Mouse (Mus musculus) hindbrain, embryonic 15.5 days (tissue): ENCODE data around the gene Smpd2. TPM values are rescaled to one million over a fixed set of nuclear protein-coding genes. Genes with fewer than 3 reads are reported as not detected.

Experiments
- ATAC-seq: fragments of 200-750 bp; cut with Nextera tagmentation; 2 replicates; pipeline ENCODE4 v1.8.0; 2017; ENCODE audit warnings: low read depth, moderate number of reproducible peaks, moderate TSS enrichment; ENCODE audit not compliant: low FRiP score
- H3K27ac ChIP-seq: fragments of 300-500 bp; sonication (generic); replicated peaks from 2 replicates; pipeline ENCODE4 v1.5.1; 2015; ENCODE audit warnings: mild to moderate bottlenecking, inconsistent platforms
- H3K27me3 ChIP-seq: fragments of 300-500 bp; sonication (generic); 2 replicates; pipeline ENCODE4 v1.6.1; 2015; ENCODE audit warnings: control low read depth, inconsistent platforms
- H3K36me3 ChIP-seq: fragments of 300-500 bp; sonication (generic); 2 replicates; pipeline ENCODE4 v1.6.1; 2015; ENCODE audit warnings: control low read depth, inconsistent platforms
- H3K4me1 ChIP-seq: fragments of 300-500 bp; sonication (generic); replicated peaks from 2 replicates; pipeline ENCODE4 v1.6.1; 2015; ENCODE audit warnings: control low read depth, inconsistent platforms
- H3K4me2 ChIP-seq: fragments of 300-500 bp; sonication (generic); 2 replicates; pipeline ENCODE4 v1.6.1; 2015; ENCODE audit warnings: moderate library complexity, mild to moderate bottlenecking, inconsistent platforms
- H3K4me3 ChIP-seq: fragments of 300-500 bp; sonication (generic); 2 replicates; pipeline ENCODE4 v1.5.1; 2015; ENCODE audit warnings: mild to moderate bottlenecking, inconsistent platforms
- H3K9ac ChIP-seq: fragments of 300-500 bp; sonication (generic); 2 replicates; pipeline ENCODE4 v1.6.1; 2015; ENCODE audit warnings: inconsistent platforms
- H3K9me3 ChIP-seq: fragments of 300-500 bp; sonication (generic); 2 replicates; pipeline ENCODE4 v1.6.1; 2016; ENCODE audit warnings: control low read depth, inconsistent platforms
- WGBS: fragments of 180-500 bp; shearing (Covaris S2); methylation state at CpG from one replicate; pipeline ENCODE4 v1.1.7; 2015; 5-methylcytosine and 5-hydroxymethylcytosine counted together
- polyA plus RNA-seq: library from polyadenylated mRNA; unstranded; fragments of >200 nt; fragmentation: Nextera tagmentation; extraction: Ambion mirVana; gene quantifications from 2 replicates; pipeline ENCODE4 v1.2.1, GENCODE M21; 2015

Smpd2 gene
- polyA plus RNA-seq, 1 experiment from 2014 or later: 45.6 TPM

- Histone ChIP-seq H3K27me3 (no peaks in the 10 kb centered on the region), H3K36me3 (0 out of 2 replicates have a peak, but pooled peaks cover 6% of the 10 kb centered on the region), H3K4me3 (no peak overlapping the region), H3K9me3 (no peaks in the 10 kb centered on the region), H3K4me1 (peaks cover 24% of the 10 kb centered on the region), H3K4me2 (no peak overlapping the region), H3K9ac (no peak overlapping the region), H3K27ac (no peak overlapping the region)
- ATAC-seq: no peak
- 76% methylated on average over 5 of the region's 5 CpGs for WGBS
These were observed 17.1 kb downstream of the Smpd2 start for GRCm38 (mm10) chr10:41472962-41473481.

- Histone ChIP-seq H3K4me2 (no peak overlapping the region), H3K4me1 (peaks cover 19% of the 10 kb centered on the region), H3K9me3 (no peaks in the 10 kb centered on the region), H3K27ac (no peak overlapping the region), H3K27me3 (no peaks in the 10 kb centered on the region), H3K4me3 (no peak overlapping the region), H3K9ac (no peak overlapping the region), H3K36me3 (0 out of 2 replicates have a peak, but pooled peaks cover 6% of the 10 kb centered on the region)
- no peak for ATAC-seq
These were observed 17.6 kb downstream of the Smpd2 start for GRCm38 (mm10) chr10:41472534-41472933.

- no peaks in the 10 kb centered on the region for H3K27me3 ChIP-seq
- no peak overlapping the region for H3K4me2 ChIP-seq
- ATAC-seq: no peak
- no peak overlapping the region for H3K9ac ChIP-seq
- 0 out of 2 replicates have a peak, but pooled peaks cover 8% of the 10 kb centered on the region for H3K36me3 ChIP-seq
- WGBS: 80% methylated on average over 3 of the region's 3 CpGs
- H3K4me1 ChIP-seq: peaks cover under 1% of the 10 kb centered on the region
- no peaks in the 10 kb centered on the region for H3K9me3 ChIP-seq
- no peak overlapping the region for H3K27ac ChIP-seq
- no peak overlapping the region for H3K4me3 ChIP-seq
These were observed 19.5 kb downstream of the Smpd2 start for GRCm38 (mm10) chr10:41470693-41471092.

- Histone ChIP-seq H3K27ac (no peak overlapping the region), H3K27me3 (no peaks in the 10 kb centered on the region), H3K36me3 (peaks cover 21% of the 10 kb centered on the region), H3K9ac (no peak overlapping the region), H3K4me2 (no peak overlapping the region), H3K4me3 (no peak overlapping the region), H3K4me1 (no peaks in the 10 kb centered on the region), H3K9me3 (no peaks in the 10 kb centered on the region)
- WGBS: 26% methylated on average over 6 of the region's 6 CpGs
- no peak for ATAC-seq
These were observed 22.8 kb downstream of the Smpd2 start for GRCm38 (mm10) chr10:41467325-41467724.

- peak; percentile 61; the same call in 1 of the 2 replicates for ATAC-seq
- Histone ChIP-seq H3K27ac (no peak overlapping the region), H3K4me2 (no peak overlapping the region), H3K9ac (no peak overlapping the region), H3K4me3 (no peak overlapping the region), H3K4me1 (no peaks in the 10 kb centered on the region), H3K9me3 (no peaks in the 10 kb centered on the region), H3K36me3 (peaks cover 21% of the 10 kb centered on the region), H3K27me3 (no peaks in the 10 kb centered on the region)
- WGBS: 35% methylated on average over 15 of the region's 15 CpGs
These were observed 25.7 kb downstream of the Smpd2 start for GRCm38 (mm10) chr10:41464401-41464955.

- Histone ChIP-seq H3K9me3 (no peaks in the 10 kb centered on the region), H3K4me1 (no peaks in the 10 kb centered on the region), H3K4me2 (no peak overlapping the region), H3K9ac (no peak overlapping the region), H3K27me3 (no peaks in the 10 kb centered on the region), H3K36me3 (peaks cover 28% of the 10 kb centered on the region), H3K27ac (no peak overlapping the region), H3K4me3 (no peak overlapping the region)
- 78% methylated on average over 3 of the region's 3 CpGs for WGBS
- ATAC-seq: no peak
These were observed 29.0 kb downstream of the Smpd2 start for GRCm38 (mm10) chr10:41461057-41461722.

GRCm38 (mm10) chr10:41460501-41460900 is 29.7 kb downstream of the Smpd2 start:
- ATAC-seq: no peak
- H3K9ac ChIP-seq: no peak overlapping the region
- H3K27me3 ChIP-seq: no peaks in the 10 kb centered on the region
- 29% methylated on average over 2 of the region's 2 CpGs for WGBS
- no peak overlapping the region for H3K4me3 ChIP-seq
- H3K36me3 ChIP-seq: peaks cover 32% of the 10 kb centered on the region
- H3K9me3 ChIP-seq: no peaks in the 10 kb centered on the region
- H3K4me2 ChIP-seq: no peak overlapping the region
- H3K27ac ChIP-seq: no peak overlapping the region
- no peaks in the 10 kb centered on the region for H3K4me1 ChIP-seq

GRCm38 (mm10) chr10:41459990-41460389 is 30.2 kb downstream of the Smpd2 start:
- Histone ChIP-seq H3K36me3 (peaks cover 35% of the 10 kb centered on the region), H3K27me3 (no peaks in the 10 kb centered on the region), H3K9ac (no peak overlapping the region), H3K4me2 (no peak overlapping the region), H3K4me1 (no peaks in the 10 kb centered on the region), H3K27ac (no peak overlapping the region), H3K9me3 (no peaks in the 10 kb centered on the region), H3K4me3 (no peak overlapping the region)
- no peak for ATAC-seq
- WGBS: 81% methylated on average over 4 of the region's 4 CpGs

- Histone ChIP-seq H3K9me3 (no peaks in the 10 kb centered on the region), H3K4me1 (peaks cover 37% of the 10 kb centered on the region), H3K9ac (no peak overlapping the region), H3K4me2 (no peak overlapping the region), H3K4me3 (no peak overlapping the region), H3K27ac (no peak overlapping the region), H3K36me3 (peaks cover 26% of the 10 kb centered on the region), H3K27me3 (no peaks in the 10 kb centered on the region)
- 94% methylated on average over 3 of the region's 3 CpGs for WGBS
- no peak for ATAC-seq
These were observed 37.4 kb downstream of the Smpd2 start for GRCm38 (mm10) chr10:41452791-41453190.

GRCm38 (mm10) chr10:41451656-41452055 is 38.5 kb downstream of the Smpd2 start:
- H3K4me3 ChIP-seq: no peak overlapping the region
- H3K4me1 ChIP-seq: peaks cover 37% of the 10 kb centered on the region
- peaks cover 24% of the 10 kb centered on the region for H3K36me3 ChIP-seq
- H3K27me3 ChIP-seq: no peaks in the 10 kb centered on the region
- no peak overlapping the region for H3K4me2 ChIP-seq
- H3K9me3 ChIP-seq: no peaks in the 10 kb centered on the region
- 95% methylated on average over 9 of the region's 9 CpGs for WGBS
- no peak overlapping the region for H3K9ac ChIP-seq
- ATAC-seq: no peak
- H3K27ac ChIP-seq: no peak overlapping the region

- Histone ChIP-seq H3K4me1 (peaks cover 37% of the 10 kb centered on the region), H3K9ac (peak overlapping the region; percentile 67), H3K4me2 (peak overlapping the region; percentile 65), H3K9me3 (no peaks in the 10 kb centered on the region), H3K4me3 (peak overlapping the region; percentile 64), H3K36me3 (peaks cover 17% of the 10 kb centered on the region), H3K27ac (no peak overlapping the region; the same call in 1 of the 2 replicates), H3K27me3 (no peaks in the 10 kb centered on the region)
- WGBS: 60% methylated on average over 18 of the region's 18 CpGs
- ATAC-seq: no peak; the same call in 1 of the 2 replicates
These were observed 39.2 kb downstream of the Smpd2 start for GRCm38 (mm10) chr10:41450780-41451522.

GRCm38 (mm10) chr10:41450137-41450670 is 40.0 kb downstream of the Smpd2 start, which contains the start of gene Zbtb24:
Gene Zbtb24 (plus strand): TSS chr10:41450383.
- H3K4me1 ChIP-seq: peaks cover 37% of the 10 kb centered on the region
- peak within 1 kb of the TSS; percentile 65 for H3K4me2 ChIP-seq
- H3K9ac ChIP-seq: peak within 1 kb of the TSS; percentile 67
- under 1% methylated on average over 48 of the region's 49 CpGs for WGBS
- peak within 1 kb of the TSS; percentile 80 for H3K27ac ChIP-seq
- peak; percentile 95 for ATAC-seq
- no peaks in the 10 kb centered on the region for H3K27me3 ChIP-seq
- peaks cover 9% of the 10 kb centered on the region; the same call in 1 of the 2 replicates for H3K36me3 ChIP-seq
- peak within 1 kb of the TSS; percentile 64 for H3K4me3 ChIP-seq
- H3K9me3 ChIP-seq: no peaks in the 10 kb centered on the region
